Mouse (Mus musculus): ENCODE measurements around the gene Cdc42bpg. TPM values are rescaled to one million over a fixed set of nuclear protein-coding genes. Genes with fewer than 3 reads are reported as not detected.
"Not testable (repeated sequence)": the region's sequence is repeated elsewhere in the genome, so short reads cannot be mapped to it uniquely, and the experiment has no call there.

Gene Cdc42bpg
- polyA plus RNA-seq, 1 experiment from 2014 or later = 0.78 TPM

GRCm38 (mm10) chr19:6289696-6290238, 16.5 kb upstream of the Cdc42bpg start:
- no peak overlapping the region for H3K9ac ChIP-seq

GRCm38 (mm10) chr19:6290720-6291116, 15.5 kb upstream of the Cdc42bpg start:
- 79% methylated on average over 6 of the region's 6 CpGs for WGBS
- peak overlapping the region; percentile 87; the same call in 1 of the 2 replicates for H3K27ac ChIP-seq
- ATAC-seq (replicated peaks; ENCODE audit: low FRiP score); H3K27me3 ChIP-seq; H3K4me2 ChIP-seq; H3K4me3 ChIP-seq (replicated peaks); H3K9ac ChIP-seq; H3K9me3 ChIP-seq (replicated peaks): not testable (repeated sequence)
- peaks cover 29% of the 10 kb centered on the region for H3K4me1 ChIP-seq
- H3K36me3 ChIP-seq = peaks cover 73% of the 10 kb centered on the region

More at GRCm38 (mm10) chr19:6289696-6290238, 16.5 kb upstream of the Cdc42bpg start:
- no peak for ATAC-seq (replicated peaks; ENCODE audit: low FRiP score)
- H3K4me3 ChIP-seq (replicated peaks) = no peak overlapping the region
- H3K9me3 ChIP-seq (replicated peaks) = no peaks in the 10 kb centered on the region
- H3K27me3 ChIP-seq = no peaks in the 10 kb centered on the region
- peaks cover 33% of the 10 kb centered on the region for H3K4me1 ChIP-seq
- H3K4me2 ChIP-seq = no peak overlapping the region
- WGBS = 95% methylated on average over 14 of the region's 14 CpGs
- H3K36me3 ChIP-seq = peaks cover 73% of the 10 kb centered on the region
- no peak overlapping the region for H3K27ac ChIP-seq

GRCm38 (mm10) chr19:6291117-6291781, 15.0 kb upstream of the Cdc42bpg start:
- no peak overlapping the region for H3K4me2 ChIP-seq

GRCm38 (mm10) chr19:6292262-6292661, 14.0 kb upstream of the Cdc42bpg start:
- WGBS = 91% methylated on average over 5 of the region's 5 CpGs
- H3K27ac ChIP-seq = peak overlapping the region; percentile 24; the same call in 1 of the 2 replicates
- no peaks in the 10 kb centered on the region for H3K27me3 ChIP-seq
- peaks cover 73% of the 10 kb centered on the region for H3K36me3 ChIP-seq
- no peak overlapping the region for H3K4me3 ChIP-seq (replicated peaks)
- no peaks in the 10 kb centered on the region for H3K9me3 ChIP-seq (replicated peaks)
- H3K4me1 ChIP-seq = peaks cover 25% of the 10 kb centered on the region
- H3K4me2 ChIP-seq = no peak overlapping the region
- ATAC-seq (replicated peaks; ENCODE audit: low FRiP score) = no peak
- H3K9ac ChIP-seq = no peak overlapping the region

More at GRCm38 (mm10) chr19:6291117-6291781, 15.0 kb upstream of the Cdc42bpg start:
- Histone ChIP-seq H3K9ac (no peak overlapping the region), H3K9me3 (replicated peaks) (no peaks in the 10 kb centered on the region), H3K27ac (peak overlapping the region; percentile 87), H3K36me3 (peaks cover 73% of the 10 kb centered on the region), H3K27me3 (no peaks in the 10 kb centered on the region), H3K4me1 (peaks cover 28% of the 10 kb centered on the region), H3K4me3 (replicated peaks) (no peak overlapping the region)
- 70% methylated on average over 10 of the region's 10 CpGs for WGBS
- peak; percentile 55 for ATAC-seq (replicated peaks; ENCODE audit: low FRiP score)

- Histone ChIP-seq H3K4me3 (replicated peaks) (no peak overlapping the region), H3K36me3 (peaks cover 80% of the 10 kb centered on the region), H3K4me1 (peaks cover 15% of the 10 kb centered on the region), H3K9ac (no peak overlapping the region), H3K27ac (no peak overlapping the region), H3K27me3 (no peaks in the 10 kb centered on the region), H3K9me3 (replicated peaks) (no peaks in the 10 kb centered on the region), H3K4me2 (no peak overlapping the region)
- ATAC-seq (replicated peaks; ENCODE audit: low FRiP score) = no peak
- 92% methylated on average over 17 of the region's 17 CpGs for WGBS
Observed at GRCm38 (mm10) chr19:6294301-6294700, 12.0 kb upstream of the Cdc42bpg start.

GRCm38 (mm10) chr19:6296551-6297210, 9.6 kb upstream of the Cdc42bpg start:
- H3K36me3 ChIP-seq = peaks cover 80% of the 10 kb centered on the region
- no peak overlapping the region for H3K4me3 ChIP-seq (replicated peaks)
- peaks cover 13% of the 10 kb centered on the region; the same call in 1 of the 2 replicates for H3K4me1 ChIP-seq
- no peak for ATAC-seq (replicated peaks; ENCODE audit: low FRiP score)
- no peak overlapping the region for H3K9ac ChIP-seq
- 90% methylated on average over 5 of the region's 5 CpGs for WGBS
- no peaks in the 10 kb centered on the region for H3K9me3 ChIP-seq (replicated peaks)
- no peaks in the 10 kb centered on the region for H3K27me3 ChIP-seq
- H3K4me2 ChIP-seq = no peak overlapping the region
- no peak overlapping the region for H3K27ac ChIP-seq

GRCm38 (mm10) chr19:6297641-6298040, 8.6 kb upstream of the Cdc42bpg start:
- 83% methylated on average over 9 of the region's 9 CpGs for WGBS
- H3K27ac ChIP-seq = no peak overlapping the region
- ATAC-seq (replicated peaks; ENCODE audit: low FRiP score) = no peak
- H3K9ac ChIP-seq = no peak overlapping the region
- no peak overlapping the region for H3K4me3 ChIP-seq (replicated peaks)
- H3K36me3 ChIP-seq = peaks cover 75% of the 10 kb centered on the region
- no peaks in the 10 kb centered on the region for H3K27me3 ChIP-seq
- peaks cover 12% of the 10 kb centered on the region; the same call in 1 of the 2 replicates for H3K4me1 ChIP-seq
- H3K9me3 ChIP-seq (replicated peaks) = no peaks in the 10 kb centered on the region
- H3K4me2 ChIP-seq = no peak overlapping the region

- Histone ChIP-seq H3K27me3 (no peaks in the 10 kb centered on the region), H3K36me3 (peaks cover 64% of the 10 kb centered on the region), H3K27ac (peak overlapping the region; percentile 68; the same call in 1 of the 2 replicates), H3K4me3 (replicated peaks) (no peak overlapping the region), H3K9me3 (replicated peaks) (no peaks in the 10 kb centered on the region), H3K4me1 (peaks cover 13% of the 10 kb centered on the region; the same call in 1 of the 2 replicates), H3K4me2 (no peak overlapping the region), H3K9ac (no peak overlapping the region)
- 56% methylated on average over 4 of the region's 4 CpGs for WGBS
- no peak for ATAC-seq (replicated peaks; ENCODE audit: low FRiP score)
Observed at GRCm38 (mm10) chr19:6299003-6299402, 7.3 kb upstream of the Cdc42bpg start.

- 76% methylated on average over 7 of the region's 7 CpGs for WGBS
- Histone ChIP-seq H3K9ac (no peak overlapping the region), H3K9me3 (replicated peaks) (no peaks in the 10 kb centered on the region), H3K4me2 (no peak overlapping the region), H3K4me3 (replicated peaks) (no peak overlapping the region), H3K36me3 (peaks cover 57% of the 10 kb centered on the region), H3K27me3 (no peaks in the 10 kb centered on the region), H3K4me1 (peaks cover 16% of the 10 kb centered on the region; the same call in 1 of the 2 replicates), H3K27ac (peak overlapping the region; percentile 68)
- no peak for ATAC-seq (replicated peaks; ENCODE audit: low FRiP score)
Observed at GRCm38 (mm10) chr19:6299450-6300267, 6.6 kb upstream of the Cdc42bpg start.

- 65% methylated on average over 7 of the region's 7 CpGs for WGBS
- no peak overlapping the region for H3K4me2 ChIP-seq
- no peaks in the 10 kb centered on the region for H3K27me3 ChIP-seq
- ATAC-seq (replicated peaks; ENCODE audit: low FRiP score) = peak; percentile 16; the same call in 1 of the 2 replicates
- peak overlapping the region; percentile 68; the same call in 1 of the 2 replicates for H3K27ac ChIP-seq
- no peaks in the 10 kb centered on the region for H3K9me3 ChIP-seq (replicated peaks)
- H3K36me3 ChIP-seq = peaks cover 49% of the 10 kb centered on the region
- no peak overlapping the region for H3K4me3 ChIP-seq (replicated peaks)
- peaks cover 18% of the 10 kb centered on the region for H3K4me1 ChIP-seq
- no peak overlapping the region for H3K9ac ChIP-seq
Observed at GRCm38 (mm10) chr19:6300402-6300841, 5.8 kb upstream of the Cdc42bpg start.

- Histone ChIP-seq H3K27me3 (no peaks in the 10 kb centered on the region), H3K4me2 (no peak overlapping the region), H3K36me3 (peaks cover 33% of the 10 kb centered on the region), H3K4me1 (peaks cover 29% of the 10 kb centered on the region), H3K9me3 (replicated peaks) (no peaks in the 10 kb centered on the region), H3K4me3 (replicated peaks) (no peak overlapping the region), H3K9ac (no peak overlapping the region), H3K27ac (no peak overlapping the region)
- WGBS = 92% methylated on average over 5 of the region's 5 CpGs
- no peak for ATAC-seq (replicated peaks; ENCODE audit: low FRiP score)
Observed at GRCm38 (mm10) chr19:6302114-6302513, 4.1 kb upstream of the Cdc42bpg start.

Measured in kidney, embryonic 15.5 days (tissue).